Mouse (Mus musculus) heart, postnatal 0 days (tissue): ENCODE data around the gene Magt1.

Experiments used
- CTCF ChIP-seq: IDR thresholded peaks from 2 replicates; pipeline ENCODE4 v1.5.1; 2016; ENCODE audit warnings: antibody characterized with exemption, control low read depth, low read depth
- EP300 ChIP-seq: IDR thresholded peaks from 2 replicates; pipeline ENCODE4 v1.6.1; 2016; ENCODE audit warnings: antibody characterized with exemption, low read depth

DNA sequence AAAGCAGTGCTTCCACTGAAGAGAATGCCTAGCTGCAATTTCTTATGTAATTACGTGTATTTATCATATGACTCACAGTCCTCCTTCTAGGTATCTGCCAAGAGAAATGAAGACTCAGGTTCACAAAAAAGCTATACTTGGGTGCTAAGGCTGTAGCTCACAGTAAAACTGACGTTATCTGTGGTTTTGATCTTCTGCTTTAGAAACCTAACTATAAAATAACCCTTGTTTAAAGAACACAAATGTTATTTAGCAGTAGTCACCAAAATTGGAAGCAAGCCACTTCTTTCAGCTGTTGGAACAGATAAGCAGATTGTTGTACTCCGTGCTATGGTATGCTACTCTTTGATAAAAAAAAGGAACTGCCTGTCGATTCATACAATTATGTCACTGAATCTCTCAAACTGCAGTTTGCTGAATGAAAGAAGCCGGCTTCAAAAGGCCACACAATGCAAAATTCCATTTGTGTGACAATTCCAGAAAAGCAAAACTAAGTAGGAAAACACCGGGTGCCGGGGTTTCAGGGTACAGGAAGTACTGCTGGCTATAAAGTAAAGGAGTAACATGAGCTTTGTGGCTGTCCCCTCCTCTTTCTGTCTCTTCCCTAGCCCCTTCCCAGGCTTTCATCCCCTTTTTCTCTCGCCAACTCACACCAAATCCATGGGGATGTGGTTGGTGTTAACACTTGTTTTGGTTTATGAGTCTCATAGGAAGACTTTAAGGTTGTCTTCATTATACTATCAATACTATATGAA is 32.3 kb upstream of the Magt1 start:
- TF ChIP-seq CTCF = no peak
- TF ChIP-seq EP300 = no peak
